Mouse (Mus musculus): ENCODE data around the gene Fkbp3. TPM values are rescaled to one million over a fixed set of nuclear protein-coding genes. Genes with fewer than 3 reads are reported as not detected.

Gene Fkbp3
- polyA plus RNA-seq, 1 experiment from 2014 or later: 721 TPM

GRCm38 (mm10) chr12:65058203-65058602 lies 15.6 kb downstream of the Fkbp3 start:
- no peak for ATAC-seq (replicated peaks; ENCODE audit: low FRiP score)
- Histone ChIP-seq H3K4me2 (ENCODE audit: low read depth, low read length, severe bottlenecking) (no peak overlapping the region), H3K27ac (ENCODE audit: low read depth, low read length) (no peak overlapping the region), H3K4me3 (ENCODE audit: low read depth, low read length) (no peak overlapping the region), H3K36me3 (ENCODE audit: control insufficient read depth, insufficient read depth, low read length) (no peaks in the 10 kb centered on the region; the same call in 1 of the 2 replicates), H3K9ac (ENCODE audit: low read length) (no peak overlapping the region), H3K4me1 (replicated peaks; ENCODE audit: control insufficient read depth, insufficient read depth, low read length) (no peaks in the 10 kb centered on the region), H3K27me3 (ENCODE audit: control insufficient read depth, insufficient read depth, low read length) (no peaks in the 10 kb centered on the region), H3K9me3 (ENCODE audit: control insufficient read depth, low read length) (no peaks in the 10 kb centered on the region)
- 85% methylated on average over 2 of the region's 2 CpGs for WGBS
- DNase-seq (ENCODE audit: low spot score): no peak

- DNase-seq (ENCODE audit: low spot score) (no peak), ATAC-seq (replicated peaks; ENCODE audit: low FRiP score) (no peak)
- Histone ChIP-seq H3K4me1 (replicated peaks; ENCODE audit: control insufficient read depth, insufficient read depth, low read length) (no peaks in the 10 kb centered on the region), H3K4me2 (ENCODE audit: low read depth, low read length, severe bottlenecking) (no peak overlapping the region), H3K36me3 (ENCODE audit: control insufficient read depth, insufficient read depth, low read length) (no peaks in the 10 kb centered on the region; the same call in 1 of the 2 replicates), H3K4me3 (ENCODE audit: low read depth, low read length) (no peak overlapping the region), H3K27ac (ENCODE audit: low read depth, low read length) (no peak overlapping the region), H3K9me3 (ENCODE audit: control insufficient read depth, low read length) (no peaks in the 10 kb centered on the region), H3K27me3 (ENCODE audit: control insufficient read depth, insufficient read depth, low read length) (no peaks in the 10 kb centered on the region), H3K9ac (ENCODE audit: low read length) (no peak overlapping the region)
These were observed 25.0 kb downstream of the Fkbp3 start for GRCm38 (mm10) chr12:65048799-65049198.

- Histone ChIP-seq H3K4me1 (replicated peaks; ENCODE audit: control insufficient read depth, insufficient read depth, low read length) (0 out of 2 replicates have a peak, but pooled peaks cover 2% of the 10 kb centered on the region), H3K9me3 (ENCODE audit: control insufficient read depth, low read length) (no peaks in the 10 kb centered on the region), H3K27me3 (ENCODE audit: control insufficient read depth, insufficient read depth, low read length) (no peaks in the 10 kb centered on the region), H3K9ac (ENCODE audit: low read length) (no peak overlapping the region), H3K27ac (ENCODE audit: low read depth, low read length) (no peak overlapping the region), H3K4me3 (ENCODE audit: low read depth, low read length) (peak overlapping the region; percentile 62), H3K4me2 (ENCODE audit: low read depth, low read length, severe bottlenecking) (peak overlapping the region; percentile 57), H3K36me3 (ENCODE audit: control insufficient read depth, insufficient read depth, low read length) (no peaks in the 10 kb centered on the region)
- DNase-seq (ENCODE audit: low spot score) (no peak), ATAC-seq (replicated peaks; ENCODE audit: low FRiP score) (no peak)
- 60% methylated on average over 4 of the region's 4 CpGs for WGBS
These were observed 36.3 kb downstream of the Fkbp3 start for GRCm38 (mm10) chr12:65037546-65037937.

DNA sequence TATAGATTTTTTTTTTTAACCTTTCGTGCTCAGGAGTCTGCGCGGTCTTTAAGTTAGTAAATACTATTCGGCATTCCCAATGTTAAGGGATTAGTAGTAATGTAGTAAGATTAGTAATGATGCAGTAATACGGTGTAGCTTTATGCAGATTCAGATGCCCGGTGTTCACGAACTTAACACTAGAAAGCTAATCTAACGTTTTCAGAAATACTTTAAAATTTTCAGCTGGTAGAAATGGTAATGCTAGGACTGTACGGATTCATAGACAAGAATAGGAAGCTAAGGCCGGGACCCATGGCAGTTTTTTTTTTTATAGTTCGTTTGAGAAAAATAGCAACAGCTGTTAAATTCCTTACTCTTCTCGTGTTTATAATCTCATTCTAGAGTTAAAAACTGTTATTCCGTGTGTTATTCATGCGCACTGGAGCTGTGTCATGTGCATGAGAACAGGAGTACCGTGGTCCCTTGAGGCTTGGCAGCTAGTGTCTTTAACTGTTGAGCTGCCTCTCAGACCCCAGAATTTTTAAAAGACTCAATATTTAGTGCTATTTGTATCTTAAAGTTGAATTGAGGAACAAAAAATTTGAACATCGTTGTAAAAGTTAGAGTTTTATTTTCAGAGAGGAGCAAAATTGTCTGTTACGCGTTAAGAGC lies 36.8 kb downstream of the Fkbp3 start:
- DNase-seq (ENCODE audit: low spot score) (no peak), ATAC-seq (replicated peaks; ENCODE audit: low FRiP score) (no peak)
- peak overlapping the region; percentile 76 for H3K9ac ChIP-seq (ENCODE audit: low read length)

GRCm38 (mm10) chr12:65036190-65036870 lies 37.5 kb downstream of the Fkbp3 start, which contains the start of gene Prpf39:
Gene Prpf39 (plus strand): TSS chr12:65036333.
- Histone ChIP-seq H3K9ac (ENCODE audit: low read length) (peak within 1 kb of the TSS; percentile 76), H3K9me3 (ENCODE audit: control insufficient read depth, low read length) (no peaks in the 10 kb centered on the region), H3K4me2 (ENCODE audit: low read depth, low read length, severe bottlenecking) (peak within 1 kb of the TSS; percentile 57), H3K4me1 (replicated peaks; ENCODE audit: control insufficient read depth, insufficient read depth, low read length) (0 out of 2 replicates have a peak, but pooled peaks cover 2% of the 10 kb centered on the region), H3K36me3 (ENCODE audit: control insufficient read depth, insufficient read depth, low read length) (no peaks in the 10 kb centered on the region), H3K27me3 (ENCODE audit: control insufficient read depth, insufficient read depth, low read length) (no peaks in the 10 kb centered on the region), H3K27ac (ENCODE audit: low read depth, low read length) (peak within 1 kb of the TSS; percentile 31), H3K4me3 (ENCODE audit: low read depth, low read length) (peak within 1 kb of the TSS; percentile 62)
- peak; percentile 93 for DNase-seq (ENCODE audit: low spot score)
- ATAC-seq (replicated peaks; ENCODE audit: low FRiP score): peak; percentile 96
- WGBS: under 1% methylated on average over 63 of the region's 65 CpGs

More for the DNA sequence above, 36.8 kb downstream of the Fkbp3 start:
- Histone ChIP-seq H3K9me3 (ENCODE audit: control insufficient read depth, low read length) (no peaks in the 10 kb centered on the region), H3K4me2 (ENCODE audit: low read depth, low read length, severe bottlenecking) (peak overlapping the region; percentile 57), H3K36me3 (ENCODE audit: control insufficient read depth, insufficient read depth, low read length) (no peaks in the 10 kb centered on the region), H3K4me1 (replicated peaks; ENCODE audit: control insufficient read depth, insufficient read depth, low read length) (0 out of 2 replicates have a peak, but pooled peaks cover 2% of the 10 kb centered on the region), H3K27ac (ENCODE audit: low read depth, low read length) (no peak overlapping the region), H3K27me3 (ENCODE audit: control insufficient read depth, insufficient read depth, low read length) (no peaks in the 10 kb centered on the region), H3K4me3 (ENCODE audit: low read depth, low read length) (peak overlapping the region; percentile 62)
- 22% methylated on average over 18 of the region's 18 CpGs for WGBS

DNA sequence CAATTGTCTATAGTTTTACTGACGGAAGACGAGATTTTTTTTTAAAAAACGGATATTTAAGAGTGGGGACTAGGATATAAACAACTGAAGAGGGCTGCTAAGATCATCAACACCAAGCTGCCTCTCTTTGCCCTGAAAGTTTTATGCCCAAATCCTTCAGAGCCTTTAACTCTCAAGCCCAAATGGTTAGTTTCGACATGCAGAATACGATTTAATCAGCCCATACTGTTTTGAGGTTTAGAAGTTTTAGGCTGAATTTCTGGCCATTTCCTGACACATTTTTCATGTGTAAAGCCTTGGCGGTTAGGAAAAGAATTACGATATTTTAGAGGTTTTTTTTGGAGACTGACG lies 38.0 kb downstream of the Fkbp3 start:
- Histone ChIP-seq H3K27me3 (ENCODE audit: control insufficient read depth, insufficient read depth, low read length) (no peaks in the 10 kb centered on the region), H3K4me3 (ENCODE audit: low read depth, low read length) (peak overlapping the region; percentile 62), H3K4me1 (replicated peaks; ENCODE audit: control insufficient read depth, insufficient read depth, low read length) (0 out of 2 replicates have a peak, but pooled peaks cover 2% of the 10 kb centered on the region), H3K27ac (ENCODE audit: low read depth, low read length) (no peak overlapping the region), H3K9me3 (ENCODE audit: control insufficient read depth, low read length) (no peaks in the 10 kb centered on the region), H3K4me2 (ENCODE audit: low read depth, low read length, severe bottlenecking) (peak overlapping the region; percentile 57; the same call in 1 of the 2 replicates), H3K36me3 (ENCODE audit: control insufficient read depth, insufficient read depth, low read length) (no peaks in the 10 kb centered on the region), H3K9ac (ENCODE audit: low read length) (peak overlapping the region; percentile 32; the same call in 1 of the 2 replicates)
- WGBS: 50% methylated on average over 8 of the region's 8 CpGs
- DNase-seq (ENCODE audit: low spot score): no peak
- no peak; the same call in 1 of the 2 replicates for ATAC-seq (replicated peaks; ENCODE audit: low FRiP score)

DNA sequence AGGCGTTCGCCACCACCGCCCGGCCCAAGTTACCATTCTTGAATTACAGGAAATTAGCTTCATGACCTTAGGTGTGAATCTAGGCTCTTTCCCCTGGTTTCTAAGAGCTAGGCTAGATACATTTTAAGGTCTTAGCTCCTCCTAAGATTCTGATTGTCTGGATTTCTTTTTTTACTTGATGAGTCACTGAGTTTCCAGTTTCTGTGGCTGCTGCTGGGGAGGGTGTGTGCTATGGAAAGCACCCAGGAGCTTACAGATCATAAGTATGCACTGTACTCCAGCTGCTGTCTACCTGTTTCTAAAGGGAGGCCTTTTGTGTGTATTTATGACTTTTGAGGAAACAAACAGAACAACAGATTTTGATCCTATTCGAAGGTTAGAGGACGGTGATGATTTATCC lies 51.0 kb downstream of the Fkbp3 start:
- H3K4me2 ChIP-seq (ENCODE audit: low read depth, low read length, severe bottlenecking): no peak overlapping the region
- no peak overlapping the region for H3K4me3 ChIP-seq (ENCODE audit: low read depth, low read length)
- 97% methylated on average over 6 of the region's 6 CpGs for WGBS
- DNase-seq (ENCODE audit: low spot score) (no peak), ATAC-seq (replicated peaks; ENCODE audit: low FRiP score) (no peak)
- no peaks in the 10 kb centered on the region for H3K27me3 ChIP-seq (ENCODE audit: control insufficient read depth, insufficient read depth, low read length)
- H3K36me3 ChIP-seq (ENCODE audit: control insufficient read depth, insufficient read depth, low read length): no peaks in the 10 kb centered on the region
- no peaks in the 10 kb centered on the region for H3K4me1 ChIP-seq (replicated peaks; ENCODE audit: control insufficient read depth, insufficient read depth, low read length)
- H3K9ac ChIP-seq (ENCODE audit: low read length): no peak overlapping the region
- no peaks in the 10 kb centered on the region for H3K9me3 ChIP-seq (ENCODE audit: control insufficient read depth, low read length)
- H3K27ac ChIP-seq (ENCODE audit: low read depth, low read length): no peak overlapping the region
